Mouse (Mus musculus) megakaryocyte, embryonic 14.5 days (primary cell): ENCODE measurements around the gene Oog4.

Experiments
- FLI1 ChIP-seq: IDR thresholded peaks from 2 replicates; pipeline ENCODE4 v1.6.1; 2012; ENCODE audit warnings: low read length, inconsistent platforms, mixed read lengths
- GATA1 ChIP-seq: IDR thresholded peaks from 3 replicates; pipeline ENCODE4 v1.6.1; 2012; ENCODE audit warnings: mixed read lengths, low read length, inconsistent platforms, borderline replicate concordance

- TF ChIP-seq GATA1 = no peak
- TF ChIP-seq FLI1 = no peak
Measured at GRCm38 (mm10) chr4:143413621-143414020, 36.5 kb downstream of the Oog4 start.
